Mouse (Mus musculus) olfactory bulb, adult 2 months (tissue): ENCODE measurements around the gene Hs6st1.

ENCODE experiments used
- CTCF ChIP-seq: fragments of 200-500 bp; IDR thresholded peaks from 2 replicates; pipeline ENCODE4 v1.5.1; 2012; ENCODE audit warnings: low read depth, mild to moderate bottlenecking, low read length, moderate library complexity; ENCODE audit not compliant: insufficient read depth
- POLR2A ChIP-seq: fragments of 200-500 bp; IDR thresholded peaks from 2 replicates; pipeline ENCODE4 v1.6.1; 2012; ENCODE audit warnings: mild to moderate bottlenecking, low read depth, low read length, moderate library complexity; ENCODE audit not compliant: insufficient read depth

- no peak for TF ChIP-seq CTCF
- TF ChIP-seq POLR2A = no peak
Measured at GRCm38 (mm10) chr1:36074968-36075367, 6.8 kb downstream of the Hs6st1 start.
